Mouse (Mus musculus) left cerebral cortex, postnatal 25 days (tissue): ENCODE results near the gene Dync1i1. TPM values are rescaled to one million over a fixed set of nuclear protein-coding genes. Genes with fewer than 3 reads are reported as not detected.

Source experiments
- DNase-seq, 2 experiments: peaks; one replicate each; pipeline ENCODE4 v3.0.0; 2022; ENCODE audit warnings: low spot score in 2 of 2, mixed read lengths in 1 of 2
- intact Hi-C: fragments of 180-260 bp; cut with DNase I; formaldehyde crosslinking; loops from one replicate; pipeline ENCODE4 v1.15.1; 2025
- total RNA-seq, 2 experiments: library from RNA; stranded (reverse); gene quantifications; 2 replicates each; pipeline ENCODE4 v1.2.3; 2021

Dync1i1 gene
- total RNA-seq, 2 experiments from 2014 or later, result 127 to 134 TPM

DNA sequence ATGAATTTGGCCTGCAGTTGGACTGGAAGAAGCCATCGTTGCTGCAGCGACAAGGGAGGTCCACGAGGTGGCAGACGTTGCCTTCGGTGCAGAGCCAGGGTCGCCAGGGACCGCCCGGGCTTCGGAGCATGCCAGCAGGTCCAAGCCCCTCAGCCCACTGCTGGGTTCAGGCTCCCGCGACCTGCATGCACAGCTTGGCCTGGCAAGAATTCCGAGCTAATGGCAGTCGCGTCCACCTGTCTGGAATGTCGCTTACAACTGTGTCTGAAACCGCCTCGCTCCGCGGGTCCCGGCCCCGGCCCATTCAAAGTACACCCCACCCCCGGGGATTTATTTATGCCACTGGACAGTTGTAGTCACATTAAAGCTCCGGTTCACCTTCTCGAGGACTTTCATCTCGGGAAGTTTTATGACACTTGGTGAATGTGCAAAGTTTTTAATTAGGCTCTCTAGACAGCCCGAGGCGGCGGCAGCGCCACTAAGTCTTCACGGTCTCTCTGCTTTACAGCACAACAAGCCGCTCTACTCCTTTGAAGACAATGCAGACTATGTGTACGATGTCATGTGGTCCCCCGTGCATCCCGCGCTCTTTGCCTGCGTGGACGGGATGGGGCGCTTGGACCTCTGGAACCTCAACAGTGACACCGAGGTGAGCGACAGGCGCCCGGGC, 280.5 kb downstream of the Dync1i1 start:
- DNase-seq, result peak; percentile 75 to 77
- intact Hi-C loops, result loop anchor here (2.0 to 10.0 kb wide), 3 partner anchors 569 to 879 kb away; partner anchors contain the start of gene Sem1

DNA sequence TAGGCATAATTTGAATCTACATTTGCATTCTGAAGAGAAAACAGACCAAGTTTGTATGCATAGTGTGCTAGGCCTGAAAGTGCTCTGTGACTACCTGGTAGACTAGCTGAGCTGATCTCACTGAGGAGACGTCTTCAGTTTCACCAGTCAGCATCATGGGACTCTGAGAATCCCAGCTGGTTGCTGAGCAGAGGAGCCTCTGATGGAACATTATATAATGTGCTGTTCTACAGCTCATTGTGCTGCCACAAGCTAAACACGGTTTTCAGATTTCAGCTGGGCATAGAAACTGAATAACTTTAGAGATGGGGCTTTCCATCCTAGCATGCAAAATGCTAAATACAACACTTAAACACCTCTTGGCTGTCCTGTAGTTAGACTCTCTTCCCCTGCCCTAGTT, 285.9 kb downstream of the Dync1i1 start:
- DNase-seq, result peak in 1 of 2 experiments; percentile 61
- intact Hi-C loops, result no loop called here

DNA sequence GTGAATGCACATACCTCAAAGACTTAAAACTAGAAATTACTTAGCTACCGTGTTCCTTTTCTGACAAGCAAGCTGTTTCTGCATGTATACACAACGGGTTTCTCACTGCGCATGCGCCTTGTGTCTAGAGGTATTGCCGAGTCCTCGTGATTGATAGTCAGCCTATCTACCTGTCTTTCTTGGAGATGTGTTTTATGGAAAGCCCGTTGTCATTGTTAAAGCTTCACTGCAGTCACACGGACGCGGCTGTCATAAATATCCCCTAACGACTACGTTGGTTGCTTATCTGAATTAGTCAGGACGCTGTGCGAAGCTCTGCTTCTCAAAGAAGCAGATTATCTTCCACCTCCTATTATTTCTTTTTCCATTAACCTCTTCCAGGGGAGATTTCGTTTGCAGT, 290.2 kb downstream of the Dync1i1 start:
- no peak for DNase-seq
- intact Hi-C loops, result no loop called here

GRCm38 (mm10) chr6:6016931-6017330, 291.5 kb downstream of the Dync1i1 start:
- intact Hi-C loops, result no loop called here
- DNase-seq, result no peak

- no peak for DNase-seq
- intact Hi-C loops, result no loop called here
Observed at GRCm38 (mm10) chr6:6023976-6024375, 298.5 kb downstream of the Dync1i1 start.

- DNase-seq, result no peak
- intact Hi-C loops, result no loop called here
Observed at GRCm38 (mm10) chr6:6027664-6028063, 302.2 kb downstream of the Dync1i1 start.

GRCm38 (mm10) chr6:6038773-6039550, 313.5 kb downstream of the Dync1i1 start:
- no peak for DNase-seq
- intact Hi-C loops, result no loop called here

GRCm38 (mm10) chr6:6046729-6047424, 321.4 kb downstream of the Dync1i1 start:
- DNase-seq, result no peak
- intact Hi-C loops, result no loop called here

DNA sequence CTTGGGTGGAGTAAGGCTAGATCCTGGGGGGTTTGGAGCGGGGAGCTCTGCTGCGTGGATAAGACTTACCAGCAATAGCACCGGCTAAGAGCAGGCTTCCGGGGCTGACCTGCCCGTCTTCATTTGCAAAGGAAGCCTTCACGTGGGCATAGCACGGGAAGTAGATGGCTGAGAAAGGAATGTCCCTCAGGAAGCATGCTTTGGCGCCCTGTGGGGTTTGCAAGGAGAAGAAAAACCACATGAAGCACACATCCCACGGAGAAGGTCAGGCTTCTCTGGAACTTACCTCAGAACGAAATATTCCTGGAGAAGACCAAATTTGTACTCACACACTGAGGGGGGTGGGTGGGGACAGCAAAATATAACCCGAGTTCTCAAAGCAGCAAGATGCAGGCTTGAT, 327.3 kb downstream of the Dync1i1 start:
- intact Hi-C loops, result no loop called here
- no peak for DNase-seq

DNA sequence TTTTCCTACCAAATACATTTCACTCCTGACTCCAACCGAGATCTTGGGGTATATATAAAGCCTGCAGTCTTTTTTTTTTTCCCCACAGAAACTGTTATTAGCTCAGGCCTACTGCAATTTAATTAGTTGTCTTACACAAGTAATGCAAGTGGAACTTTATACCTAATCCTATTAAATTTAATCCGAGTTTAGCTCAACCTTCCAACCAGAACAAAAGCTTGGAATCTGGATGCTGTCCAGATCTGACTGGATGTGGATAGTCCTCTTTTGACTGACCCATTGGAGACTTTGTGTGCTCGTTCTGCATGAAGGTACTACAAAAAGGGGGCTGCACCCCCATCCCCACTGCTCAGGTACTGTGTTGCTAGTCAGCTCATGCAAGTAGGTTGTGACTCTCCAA, 328.5 kb downstream of the Dync1i1 start:
- intact Hi-C loops, result no loop called here
- DNase-seq, result no peak

DNA sequence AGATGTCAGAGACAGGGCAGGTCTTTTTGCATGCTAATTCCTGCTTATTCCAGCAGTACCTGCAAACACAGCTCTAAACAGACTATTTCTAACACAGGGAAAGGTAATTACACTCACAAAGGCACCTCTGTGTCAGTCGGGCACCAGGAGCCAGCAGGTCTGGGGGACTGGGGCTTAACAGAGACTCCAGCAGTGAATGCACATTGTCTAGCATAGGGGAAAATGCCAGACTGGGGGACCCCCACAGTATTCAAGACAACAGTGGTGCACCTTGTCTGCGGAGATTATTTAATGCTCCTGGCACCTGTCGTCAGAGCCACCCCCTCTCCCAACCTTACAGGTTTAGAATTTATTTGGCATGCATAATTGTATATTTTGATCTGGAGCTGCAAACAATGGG, 333.1 kb downstream of the Dync1i1 start:
- intact Hi-C loops, result no loop called here

GRCm38 (mm10) chr6:6067201-6067600, 341.8 kb downstream of the Dync1i1 start:
- intact Hi-C loops, result no loop called here
- no peak for DNase-seq

More for the DNA sequence above, 333.1 kb downstream of the Dync1i1 start:
- no peak for DNase-seq

GRCm38 (mm10) chr6:6070015-6070414, 344.6 kb downstream of the Dync1i1 start:
- no peak for DNase-seq
- intact Hi-C loops, result no loop called here

DNA sequence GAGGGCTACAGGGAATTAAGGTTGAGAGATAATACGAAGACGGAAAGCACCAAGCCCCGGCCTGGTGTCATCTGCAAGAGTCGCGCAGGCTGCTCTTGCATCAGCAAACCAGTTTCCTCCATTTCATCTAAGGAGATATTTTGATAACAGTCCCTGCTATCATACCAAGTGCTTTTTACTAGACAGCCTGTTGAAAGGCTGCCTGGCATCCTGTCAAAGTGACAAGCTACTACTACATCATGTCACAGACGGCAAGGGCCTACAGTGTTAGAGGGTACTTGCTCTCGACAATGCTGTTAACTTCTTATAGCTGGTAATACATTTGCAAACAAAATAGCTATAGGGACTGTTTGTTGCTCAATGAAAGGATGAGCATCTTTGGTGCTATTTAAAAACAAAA, 345.6 kb downstream of the Dync1i1 start:
- intact Hi-C loops, result no loop called here
- no peak for DNase-seq

DNA sequence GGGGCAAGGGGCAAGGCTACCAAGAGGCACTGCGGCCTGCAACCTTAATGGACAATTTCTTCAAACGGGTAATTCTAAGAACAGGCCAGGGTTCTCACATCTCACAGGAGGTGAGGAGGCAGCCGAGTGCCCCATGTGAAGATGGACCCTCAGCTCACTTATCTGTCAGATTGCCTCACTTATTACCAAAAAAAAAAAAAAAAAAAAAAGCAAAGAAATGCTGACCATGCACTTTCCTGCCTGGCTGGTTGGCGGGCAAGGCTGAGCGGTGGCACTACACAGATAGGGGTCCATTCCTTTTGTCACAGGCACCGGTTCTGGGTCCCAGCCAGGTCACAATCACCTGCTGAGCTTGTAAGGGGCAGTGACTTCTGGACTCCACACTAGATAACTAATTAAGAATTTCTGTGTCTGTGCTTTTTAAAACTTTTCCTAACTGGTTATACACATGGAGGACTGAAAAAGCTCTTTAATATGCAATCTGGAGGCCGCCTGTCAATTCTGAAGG, 350.6 kb downstream of the Dync1i1 start:
- DNase-seq, result no peak
- intact Hi-C loops, result no loop called here

- intact Hi-C loops, result no loop called here
- DNase-seq, result peak in 1 of 2 experiments; percentile 39
Observed at GRCm38 (mm10) chr6:6077234-6077633, 351.8 kb downstream of the Dync1i1 start.
